In the genomic region with DNA sequence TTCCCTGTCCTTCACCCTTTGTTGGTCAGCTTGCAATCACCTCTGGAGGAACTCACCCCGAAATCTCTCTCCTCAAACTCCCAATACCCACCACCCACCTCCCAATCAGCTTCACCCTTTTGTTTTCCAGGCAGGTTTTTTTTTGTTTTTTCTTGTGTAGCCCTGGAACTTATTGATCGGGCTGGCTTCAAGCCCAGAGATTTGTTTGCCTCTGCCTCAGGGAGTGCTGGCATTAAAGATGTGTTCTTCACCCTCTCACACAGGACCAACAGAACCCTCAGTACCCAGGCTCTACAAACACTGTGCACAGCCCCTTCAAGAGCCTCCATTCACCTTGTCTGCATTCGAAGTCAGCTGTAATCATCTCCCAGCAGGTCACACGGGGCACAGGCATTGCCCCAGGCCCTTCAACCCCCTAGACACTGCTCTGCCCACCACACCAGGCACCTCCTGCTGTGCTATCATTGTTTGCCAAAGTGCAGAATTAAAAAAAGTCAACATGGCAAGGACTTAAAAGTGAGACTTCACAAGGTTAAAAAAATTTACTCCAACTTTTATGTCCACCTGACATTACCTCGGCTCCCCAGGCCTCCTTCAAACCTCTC, we compare ENCODE assay signal across 8 mouse cellular contexts. TPM values are rescaled to one million over a fixed set of nuclear protein-coding genes. Genes with fewer than 3 reads are reported as not detected.
DNase-seq lines count a peak whose midpoint lies in the region; ATAC-seq lines count a peak whose summit lies in the region.

No protein-coding gene starts in this region.

- H3K9ac ChIP-seq in hindbrain, embryonic 15.5 days: peak overlapping the region; percentile 90
- H3K9ac ChIP-seq in midbrain, embryonic 16.5 days (ENCODE audit: low read depth, low read length): peak overlapping the region; percentile 94

- no peaks in the 10 kb centered on the region for H3K27me3 ChIP-seq in embryonic facial prominence, embryonic 10.5 days (replicated peaks; ENCODE audit: low read depth, poor library complexity, severe bottlenecking)
- no peaks in the 10 kb centered on the region for H3K27me3 ChIP-seq in hindbrain, embryonic 15.5 days
- H3K27me3 ChIP-seq in midbrain, embryonic 16.5 days (ENCODE audit: control insufficient read depth, insufficient read depth, low read depth, low read length): no peaks in the 10 kb centered on the region

- ATAC-seq in hindbrain, embryonic 15.5 days (ENCODE audit: low FRiP score, low read depth): no peak
- ATAC-seq in midbrain, embryonic 16.5 days: no peak

- H3K4me1 ChIP-seq in embryonic facial prominence, embryonic 10.5 days: peaks cover 58% of the 10 kb centered on the region
- peaks cover 65% of the 10 kb centered on the region for H3K4me1 ChIP-seq in hindbrain, embryonic 15.5 days (replicated peaks)
- peaks cover 57% of the 10 kb centered on the region for H3K4me1 ChIP-seq in midbrain, embryonic 16.5 days (ENCODE audit: control insufficient read depth, insufficient read depth, low read length)

- 36% methylated on average over 5 of the region's 5 CpGs for WGBS in embryonic facial prominence, embryonic 10.5 days
- 31% methylated on average over 5 of the region's 5 CpGs for WGBS in hindbrain, embryonic 15.5 days
- WGBS in midbrain, embryonic 16.5 days: 36% methylated on average over 5 of the region's 5 CpGs

- peak overlapping the region; percentile 95 for H3K27ac ChIP-seq in embryonic facial prominence, embryonic 10.5 days (replicated peaks)
- 0 out of 2 replicates have a peak overlapping the region, but pooled peaks have one; percentile 87 for H3K27ac ChIP-seq in hindbrain, embryonic 15.5 days (replicated peaks)
- no peak overlapping the region for H3K27ac ChIP-seq in midbrain, embryonic 16.5 days (ENCODE audit: low read length)

- peak overlapping the region; percentile 86 for H3K4me2 ChIP-seq in hindbrain, embryonic 15.5 days
- peak overlapping the region; percentile 97 for H3K4me2 ChIP-seq in midbrain, embryonic 16.5 days (ENCODE audit: low read length)

- H3K36me3 ChIP-seq in embryonic facial prominence, embryonic 10.5 days (replicated peaks): peaks cover 65% of the 10 kb centered on the region
- H3K36me3 ChIP-seq in hindbrain, embryonic 15.5 days: peaks cover 20% of the 10 kb centered on the region
- peaks cover 11% of the 10 kb centered on the region; the same call in 1 of the 2 replicates for H3K36me3 ChIP-seq in midbrain, embryonic 16.5 days (ENCODE audit: control insufficient read depth, insufficient read depth, low read length)

- DNase-seq in layer of hippocampus, adult 11-12 months (ENCODE audit: low spot score): peak; percentile 3
- no peak for DNase-seq in layer of hippocampus, adult 18-20 months (ENCODE audit: low spot score in 2 of 2)
- DNase-seq in embryonic facial prominence, embryonic 10.5 days (ENCODE audit: low spot score): no peak
- DNase-seq in spleen, adult 12 weeks (ENCODE audit: low spot score): no peak
- DNase-seq in adrenal gland, postnatal 4 days (ENCODE audit: low spot score in 2 of 2): no peak
- DNase-seq in right cerebral cortex, postnatal 4 days: no peak

- peak overlapping the region; percentile 85 for H3K4me3 ChIP-seq in embryonic facial prominence, embryonic 10.5 days
- peak overlapping the region; percentile 76 for H3K4me3 ChIP-seq in hindbrain, embryonic 15.5 days
- peak overlapping the region; percentile 88 for H3K4me3 ChIP-seq in midbrain, embryonic 16.5 days (ENCODE audit: low read depth, low read length)

- no peaks in the 10 kb centered on the region for H3K9me3 ChIP-seq in embryonic facial prominence, embryonic 10.5 days
- H3K9me3 ChIP-seq in hindbrain, embryonic 15.5 days: no peaks in the 10 kb centered on the region
- H3K9me3 ChIP-seq in midbrain, embryonic 16.5 days (replicated peaks; ENCODE audit: control insufficient read depth, low read length, poor library complexity, severe bottlenecking): no peaks in the 10 kb centered on the region

RNA-seq across cellular contexts. Expression of a gene that starts 1.5 kb away (rescaled TPM):
- total RNA-seq in layer of hippocampus, adult 18-20 months (2021): 10 to 100 TPM; 76.1 to 79.8 TPM
- polyA plus RNA-seq in embryonic facial prominence, embryonic 10.5 days (2016; fragmentation: Nextera tagmentation; extraction: Ambion mirVana): 48.2 and 51.5 TPM in 2 replicates
- polyA plus RNA-seq in hindbrain, embryonic 15.5 days (2015; fragmentation: Nextera tagmentation; extraction: Ambion mirVana): 74.8 and 76.6 TPM in 2 replicates
- polyA plus RNA-seq in midbrain, embryonic 16.5 days (2015; fragmentation: Nextera tagmentation; extraction: Ambion mirVana): 78.3 and 80.5 TPM in 2 replicates
- 10 to 100 TPM; 62.8 to 72.5 TPM for total RNA-seq in adrenal gland, postnatal 4 days (2021)

RNA-seq across cellular contexts. Expression of a gene that starts 1.7 kb away (rescaled TPM):
- 100 to 1,000 TPM; 319 to 336 TPM for total RNA-seq in layer of hippocampus, adult 18-20 months (2021)
- polyA plus RNA-seq in embryonic facial prominence, embryonic 10.5 days (2016; fragmentation: Nextera tagmentation; extraction: Ambion mirVana): 1,569 and 1,593 TPM in 2 replicates
- 701 and 784 TPM in 2 replicates for polyA plus RNA-seq in hindbrain, embryonic 15.5 days (2015; fragmentation: Nextera tagmentation; extraction: Ambion mirVana)
- polyA plus RNA-seq in midbrain, embryonic 16.5 days (2015; fragmentation: Nextera tagmentation; extraction: Ambion mirVana): 620 and 627 TPM in 2 replicates
- total RNA-seq in adrenal gland, postnatal 4 days (2021): 1,000 to 10,000 TPM; 1,180 to 1,281 TPM

RNA-seq across cellular contexts. Expression of a gene that starts 2.8 kb away (rescaled TPM):
- 1 to 10 TPM; 5.1 to 5.2 TPM for total RNA-seq in layer of hippocampus, adult 18-20 months (2021)
- polyA plus RNA-seq in embryonic facial prominence, embryonic 10.5 days (2016; fragmentation: Nextera tagmentation; extraction: Ambion mirVana): 3.6 and 4.5 TPM in 2 replicates
- 12.8 and 14.1 TPM in 2 replicates for polyA plus RNA-seq in hindbrain, embryonic 15.5 days (2015; fragmentation: Nextera tagmentation; extraction: Ambion mirVana)
- polyA plus RNA-seq in midbrain, embryonic 16.5 days (2015; fragmentation: Nextera tagmentation; extraction: Ambion mirVana): 15.2 and 16.6 TPM in 2 replicates
- total RNA-seq in adrenal gland, postnatal 4 days (2021): 1 to 10 TPM; 7.1 to 7.2 TPM

RNA-seq across cellular contexts. Expression of a gene that starts 13.6 kb away (rescaled TPM):
- 10 to 100 TPM; 13.2 to 15.5 TPM for total RNA-seq in layer of hippocampus, adult 18-20 months (2021)
- polyA plus RNA-seq in embryonic facial prominence, embryonic 10.5 days (2016; fragmentation: Nextera tagmentation; extraction: Ambion mirVana): 62.1 and 66.0 TPM in 2 replicates
- polyA plus RNA-seq in hindbrain, embryonic 15.5 days (2015; fragmentation: Nextera tagmentation; extraction: Ambion mirVana): 24.3 and 26.5 TPM in 2 replicates
- polyA plus RNA-seq in midbrain, embryonic 16.5 days (2015; fragmentation: Nextera tagmentation; extraction: Ambion mirVana): 19.2 TPM in 2 replicates
- 10 to 100 TPM; 35.1 to 35.2 TPM for total RNA-seq in adrenal gland, postnatal 4 days (2021)

RNA-seq across cellular contexts. Expression of a gene that starts 13.9 kb away (rescaled TPM):
- 10 to 100 TPM; 94.9 to 95.8 TPM for total RNA-seq in layer of hippocampus, adult 18-20 months (2021)
- 233 and 235 TPM in 2 replicates for polyA plus RNA-seq in embryonic facial prominence, embryonic 10.5 days (2016; fragmentation: Nextera tagmentation; extraction: Ambion mirVana)
- 172 and 185 TPM in 2 replicates for polyA plus RNA-seq in hindbrain, embryonic 15.5 days (2015; fragmentation: Nextera tagmentation; extraction: Ambion mirVana)
- 186 and 191 TPM in 2 replicates for polyA plus RNA-seq in midbrain, embryonic 16.5 days (2015; fragmentation: Nextera tagmentation; extraction: Ambion mirVana)
- 10 to 100 TPM; 96.5 to 98.1 TPM for total RNA-seq in adrenal gland, postnatal 4 days (2021)
